Mouse (Mus musculus): ENCODE measurements around the gene Grm7. TPM values are rescaled to one million over a fixed set of nuclear protein-coding genes. Genes with fewer than 3 reads are reported as not detected.

The Grm7 gene
- polyA plus RNA-seq, 1 experiment from 2014 or later: 4.1 TPM

DNA sequence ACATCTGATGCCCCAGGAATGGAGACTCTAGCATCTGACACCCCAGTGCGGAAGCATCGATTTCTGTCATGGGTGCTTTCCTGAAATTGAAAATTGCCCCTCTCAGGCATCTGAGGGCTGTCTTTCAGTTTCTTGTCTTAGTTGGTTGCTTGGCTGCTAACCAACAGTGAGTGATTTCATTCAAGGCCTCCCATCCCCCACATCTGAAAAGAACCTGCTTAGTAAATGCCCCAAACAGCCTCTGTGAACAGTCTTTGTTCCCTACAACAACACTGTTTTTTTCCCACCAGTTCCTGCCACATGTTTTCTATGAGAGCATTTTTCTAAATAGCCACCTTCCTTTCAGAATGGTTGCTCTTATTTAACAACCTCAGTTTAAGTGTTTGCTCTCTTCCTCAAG is 723.6 kb downstream of the Grm7 start:
- Histone ChIP-seq H3K9me3 (replicated peaks; ENCODE audit: control insufficient read depth, low read length) (no peaks in the 10 kb centered on the region), H3K9ac (ENCODE audit: low read length) (no peak overlapping the region), H3K27me3 (ENCODE audit: control insufficient read depth, insufficient read depth, low read length) (no peaks in the 10 kb centered on the region), H3K4me1 (ENCODE audit: control insufficient read depth, insufficient read depth, low read length) (no peaks in the 10 kb centered on the region), H3K4me2 (ENCODE audit: low read depth, low read length) (no peak overlapping the region), H3K36me3 (ENCODE audit: control insufficient read depth, insufficient read depth, low read length) (no peaks in the 10 kb centered on the region), H3K27ac (ENCODE audit: low read length) (no peak overlapping the region), H3K4me3 (replicated peaks; ENCODE audit: low read length) (no peak overlapping the region)
- WGBS: 79% methylated on average over 2 of the region's 2 CpGs
- ATAC-seq (ENCODE audit: insufficient read depth, low FRiP score): no peak

DNA sequence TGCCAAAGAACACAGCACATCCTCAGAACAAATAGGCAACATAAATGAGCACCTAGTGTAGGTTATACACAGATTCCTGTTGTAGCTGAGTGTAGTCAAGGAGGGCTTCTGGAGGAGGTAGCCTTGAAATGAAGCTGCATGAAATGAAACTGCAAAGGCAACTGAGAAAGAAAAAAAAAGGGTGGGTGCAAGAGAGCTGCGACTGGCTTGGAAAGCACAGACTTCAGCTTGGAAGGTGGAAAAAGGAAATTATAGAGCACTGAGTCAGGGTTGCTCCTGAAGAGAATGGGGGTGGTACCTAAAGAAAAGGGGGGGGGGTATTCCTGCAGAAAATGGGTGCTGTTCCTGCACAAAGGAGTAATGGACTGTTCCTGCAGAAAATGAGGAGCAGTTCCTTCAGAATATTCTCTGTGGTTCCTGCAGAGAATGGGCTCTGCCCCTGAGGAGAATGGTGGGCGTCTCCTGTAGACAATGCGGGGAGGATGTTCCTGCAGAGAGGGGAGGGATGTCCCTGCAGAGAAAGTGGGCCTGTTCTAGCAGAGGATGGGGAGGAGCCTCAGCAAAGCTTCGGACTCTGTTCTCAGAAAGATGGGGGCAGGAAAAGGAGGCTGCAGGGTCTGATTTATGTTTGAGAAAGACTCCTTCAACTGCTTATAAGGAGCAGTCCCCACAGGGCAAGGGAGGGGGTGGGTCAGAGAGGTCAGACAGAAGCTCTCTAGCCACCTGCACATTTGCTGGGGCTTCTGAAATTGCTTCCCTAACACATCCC is 726.4 kb downstream of the Grm7 start:
- 23% methylated on average over 4 of the region's 4 CpGs for WGBS
- Histone ChIP-seq H3K9ac (ENCODE audit: low read length) (no peak overlapping the region), H3K27me3 (ENCODE audit: control insufficient read depth, insufficient read depth, low read length) (no peaks in the 10 kb centered on the region), H3K27ac (ENCODE audit: low read length) (no peak overlapping the region), H3K36me3 (ENCODE audit: control insufficient read depth, insufficient read depth, low read length) (no peaks in the 10 kb centered on the region), H3K4me2 (ENCODE audit: low read depth, low read length) (no peak overlapping the region), H3K9me3 (replicated peaks; ENCODE audit: control insufficient read depth, low read length) (no peaks in the 10 kb centered on the region), H3K4me1 (ENCODE audit: control insufficient read depth, insufficient read depth, low read length) (no peaks in the 10 kb centered on the region), H3K4me3 (replicated peaks; ENCODE audit: low read length) (no peak overlapping the region)
- ATAC-seq (ENCODE audit: insufficient read depth, low FRiP score): no peak

DNA sequence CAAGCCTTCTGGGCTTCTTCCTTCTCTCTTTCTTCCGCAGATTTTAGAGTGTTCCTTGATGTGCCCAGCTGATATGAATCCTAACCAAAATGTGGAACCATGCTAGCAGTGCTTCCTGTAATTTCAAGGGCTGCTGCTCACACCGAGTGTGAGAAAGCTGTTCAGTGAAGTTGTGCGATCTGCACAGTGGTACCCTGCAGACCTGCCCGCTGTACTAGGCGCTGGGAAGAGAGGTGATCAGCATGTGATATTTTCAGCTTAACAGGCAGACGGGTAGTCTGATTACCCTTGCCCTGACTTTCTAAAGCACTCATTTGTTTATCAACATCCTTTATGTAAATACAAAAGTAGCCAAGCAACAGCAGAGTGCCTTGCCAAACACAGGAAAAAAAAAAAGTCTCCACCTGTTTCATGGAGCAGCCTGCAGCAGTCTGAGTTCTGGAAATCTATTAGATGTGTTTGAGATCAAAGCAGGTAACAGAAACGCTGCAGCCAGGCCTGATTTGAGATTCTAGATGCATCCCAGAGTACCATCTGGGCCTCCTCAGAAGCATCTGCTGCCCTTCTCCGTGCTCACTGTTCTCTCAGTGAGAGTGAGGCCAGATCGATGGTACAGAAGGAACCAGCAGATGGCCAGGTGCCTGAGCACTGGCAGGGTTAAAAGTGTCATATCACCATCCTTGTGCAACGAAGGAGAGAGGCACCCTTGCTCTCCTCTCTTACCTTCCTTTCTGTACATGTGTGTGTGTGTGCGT is 727.4 kb downstream of the Grm7 start:
- Histone ChIP-seq H3K27me3 (ENCODE audit: control insufficient read depth, insufficient read depth, low read length) (no peaks in the 10 kb centered on the region), H3K9ac (ENCODE audit: low read length) (no peak overlapping the region), H3K4me2 (ENCODE audit: low read depth, low read length) (no peak overlapping the region), H3K27ac (ENCODE audit: low read length) (no peak overlapping the region), H3K4me1 (ENCODE audit: control insufficient read depth, insufficient read depth, low read length) (no peaks in the 10 kb centered on the region), H3K36me3 (ENCODE audit: control insufficient read depth, insufficient read depth, low read length) (no peaks in the 10 kb centered on the region), H3K9me3 (replicated peaks; ENCODE audit: control insufficient read depth, low read length) (no peaks in the 10 kb centered on the region), H3K4me3 (replicated peaks; ENCODE audit: low read length) (no peak overlapping the region)
- ATAC-seq (ENCODE audit: insufficient read depth, low FRiP score): no peak
- 39% methylated on average over 11 of the region's 11 CpGs for WGBS

DNA sequence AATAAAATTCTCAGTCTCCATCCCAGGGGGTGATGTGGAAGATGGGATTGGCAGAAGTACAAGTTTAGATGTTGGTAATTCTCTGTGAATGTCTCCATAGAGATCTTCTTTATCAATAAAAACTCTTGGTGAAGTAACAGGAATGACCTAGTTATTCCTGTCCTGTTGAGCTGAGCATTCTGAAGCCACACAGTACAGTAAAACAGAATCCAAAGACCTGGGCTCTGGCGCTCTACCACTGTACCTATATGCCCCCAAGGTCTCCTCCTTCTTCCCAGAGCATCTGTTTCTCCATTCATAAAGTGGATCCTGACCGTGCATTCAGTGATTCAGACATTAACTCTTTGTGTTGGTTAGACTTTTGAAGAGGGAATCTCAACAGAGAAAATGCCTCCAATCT is 735.3 kb downstream of the Grm7 start:
- H3K27me3 ChIP-seq (ENCODE audit: control insufficient read depth, insufficient read depth, low read length): no peaks in the 10 kb centered on the region
- no peaks in the 10 kb centered on the region for H3K4me1 ChIP-seq (ENCODE audit: control insufficient read depth, insufficient read depth, low read length)
- H3K9me3 ChIP-seq (replicated peaks; ENCODE audit: control insufficient read depth, low read length): no peaks in the 10 kb centered on the region
- H3K4me3 ChIP-seq (replicated peaks; ENCODE audit: low read length): no peak overlapping the region
- H3K27ac ChIP-seq (ENCODE audit: low read length): no peak overlapping the region
- no peak for ATAC-seq (ENCODE audit: insufficient read depth, low FRiP score)
- 75% methylated on average over 2 of the region's 2 CpGs for WGBS
- no peak overlapping the region for H3K9ac ChIP-seq (ENCODE audit: low read length)
- H3K36me3 ChIP-seq (ENCODE audit: control insufficient read depth, insufficient read depth, low read length): no peaks in the 10 kb centered on the region
- H3K4me2 ChIP-seq (ENCODE audit: low read depth, low read length): no peak overlapping the region

DNA sequence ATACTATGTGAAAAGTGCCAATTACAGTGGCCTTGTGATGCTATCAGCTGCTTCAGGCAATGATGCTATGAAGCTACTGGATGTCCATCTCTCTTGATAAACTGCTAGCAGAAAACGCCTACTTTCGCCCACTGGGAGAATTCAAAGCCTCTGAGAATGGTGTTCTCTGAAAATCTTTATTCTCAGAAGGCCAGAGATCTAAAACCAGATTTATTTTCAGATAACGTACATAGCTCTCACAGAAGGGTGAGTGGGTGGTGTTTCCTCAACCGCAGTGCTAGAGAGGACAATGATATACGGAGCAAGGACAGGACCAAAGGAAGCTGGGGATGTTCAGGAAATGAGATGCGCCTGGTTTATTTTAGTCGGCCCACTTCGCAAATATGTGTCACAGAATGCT is 763.4 kb downstream of the Grm7 start:
- WGBS: 84% methylated on average over 8 of the region's 8 CpGs
- ATAC-seq (ENCODE audit: insufficient read depth, low FRiP score): no peak
- Histone ChIP-seq H3K27ac (ENCODE audit: low read length) (no peak overlapping the region), H3K9me3 (replicated peaks; ENCODE audit: control insufficient read depth, low read length) (no peaks in the 10 kb centered on the region), H3K9ac (ENCODE audit: low read length) (no peak overlapping the region), H3K36me3 (ENCODE audit: control insufficient read depth, insufficient read depth, low read length) (no peaks in the 10 kb centered on the region), H3K27me3 (ENCODE audit: control insufficient read depth, insufficient read depth, low read length) (no peaks in the 10 kb centered on the region), H3K4me3 (replicated peaks; ENCODE audit: low read length) (no peak overlapping the region), H3K4me2 (ENCODE audit: low read depth, low read length) (no peak overlapping the region), H3K4me1 (ENCODE audit: control insufficient read depth, insufficient read depth, low read length) (no peaks in the 10 kb centered on the region)

DNA sequence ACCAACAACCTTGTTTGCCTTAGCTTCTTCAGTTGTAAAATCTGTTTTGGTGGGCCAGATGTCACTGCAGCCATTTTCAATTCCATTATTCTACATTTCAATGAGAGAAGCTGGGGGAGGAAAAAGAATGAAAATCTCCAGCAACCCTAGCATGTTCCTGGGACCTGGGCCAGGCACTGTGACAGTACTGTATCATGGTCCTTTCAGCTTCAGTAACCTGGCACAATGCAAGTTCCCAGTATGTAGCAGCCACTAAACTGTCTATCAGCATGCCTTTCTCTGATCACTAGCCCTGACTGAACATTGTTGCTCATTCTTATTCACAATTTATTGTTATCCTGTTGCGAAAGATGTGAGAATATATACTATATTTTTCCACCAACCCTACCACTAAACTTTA is 779.4 kb downstream of the Grm7 start:
- Histone ChIP-seq H3K27ac (ENCODE audit: low read length) (no peak overlapping the region), H3K9ac (ENCODE audit: low read length) (no peak overlapping the region), H3K9me3 (replicated peaks; ENCODE audit: control insufficient read depth, low read length) (no peaks in the 10 kb centered on the region), H3K4me2 (ENCODE audit: low read depth, low read length) (no peak overlapping the region), H3K27me3 (ENCODE audit: control insufficient read depth, insufficient read depth, low read length) (no peaks in the 10 kb centered on the region), H3K36me3 (ENCODE audit: control insufficient read depth, insufficient read depth, low read length) (no peaks in the 10 kb centered on the region), H3K4me1 (ENCODE audit: control insufficient read depth, insufficient read depth, low read length) (no peaks in the 10 kb centered on the region), H3K4me3 (replicated peaks; ENCODE audit: low read length) (no peak overlapping the region)
- no peak for ATAC-seq (ENCODE audit: insufficient read depth, low FRiP score)
- WGBS: 87% methylated on average over 1 of the region's 1 CpGs

DNA sequence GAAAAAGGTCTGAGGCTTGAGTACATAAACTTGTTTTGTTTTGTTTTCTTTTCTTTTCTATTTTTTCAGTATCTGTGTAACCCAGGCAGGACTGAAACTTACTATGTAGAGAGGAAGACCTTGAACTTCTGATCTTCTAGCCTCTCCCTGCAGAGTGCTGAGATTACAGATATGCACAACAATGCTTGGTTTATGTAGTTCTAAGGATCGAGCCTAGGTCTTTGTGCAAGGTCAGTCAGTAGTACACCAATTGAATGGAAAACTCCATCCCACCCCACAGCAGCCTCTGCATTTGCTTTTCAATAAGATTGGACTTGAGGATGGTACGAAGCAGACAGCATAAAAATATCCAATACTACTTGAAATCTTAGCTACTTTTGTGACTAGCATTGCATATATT is 800.8 kb downstream of the Grm7 start:
- Histone ChIP-seq H3K4me3 (replicated peaks; ENCODE audit: low read length) (no peak overlapping the region), H3K4me2 (ENCODE audit: low read depth, low read length) (no peak overlapping the region)
- WGBS: 75% methylated on average over 2 of the region's 2 CpGs

DNA sequence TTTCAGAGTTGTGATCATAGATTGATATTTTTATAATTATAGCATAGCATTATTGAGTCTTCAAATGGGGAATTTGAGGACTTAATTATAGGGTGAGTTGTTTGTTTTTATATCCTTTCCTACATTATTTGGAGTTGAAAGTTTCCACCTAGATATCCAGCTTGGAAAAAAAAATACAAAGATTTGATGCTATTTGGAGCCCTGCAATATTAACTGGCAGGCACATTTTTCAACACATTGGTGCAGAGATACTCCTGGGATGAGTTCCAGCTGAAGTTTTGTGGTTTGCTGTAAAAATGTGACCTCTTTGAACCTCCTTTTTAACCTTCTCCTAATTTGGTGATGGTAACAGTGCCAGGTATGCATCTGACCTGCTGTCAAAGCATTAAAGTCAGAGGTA is 802.5 kb downstream of the Grm7 start:
- Histone ChIP-seq H3K4me1 (ENCODE audit: control insufficient read depth, insufficient read depth, low read length) (no peaks in the 10 kb centered on the region), H3K9me3 (replicated peaks; ENCODE audit: control insufficient read depth, low read length) (no peaks in the 10 kb centered on the region), H3K27ac (ENCODE audit: low read length) (no peak overlapping the region), H3K36me3 (ENCODE audit: control insufficient read depth, insufficient read depth, low read length) (no peaks in the 10 kb centered on the region), H3K9ac (ENCODE audit: low read length) (no peak overlapping the region), H3K4me2 (ENCODE audit: low read depth, low read length) (no peak overlapping the region), H3K27me3 (ENCODE audit: control insufficient read depth, insufficient read depth, low read length) (no peaks in the 10 kb centered on the region), H3K4me3 (replicated peaks; ENCODE audit: low read length) (no peak overlapping the region)
- no peak for ATAC-seq (ENCODE audit: insufficient read depth, low FRiP score)

More for the DNA sequence above, 800.8 kb downstream of the Grm7 start:
- H3K4me1 ChIP-seq (ENCODE audit: control insufficient read depth, insufficient read depth, low read length): no peaks in the 10 kb centered on the region
- no peaks in the 10 kb centered on the region for H3K9me3 ChIP-seq (replicated peaks; ENCODE audit: control insufficient read depth, low read length)
- no peak overlapping the region for H3K27ac ChIP-seq (ENCODE audit: low read length)
- H3K36me3 ChIP-seq (ENCODE audit: control insufficient read depth, insufficient read depth, low read length): no peaks in the 10 kb centered on the region
- no peak for ATAC-seq (ENCODE audit: insufficient read depth, low FRiP score)
- H3K9ac ChIP-seq (ENCODE audit: low read length): no peak overlapping the region
- no peaks in the 10 kb centered on the region for H3K27me3 ChIP-seq (ENCODE audit: control insufficient read depth, insufficient read depth, low read length)

DNA sequence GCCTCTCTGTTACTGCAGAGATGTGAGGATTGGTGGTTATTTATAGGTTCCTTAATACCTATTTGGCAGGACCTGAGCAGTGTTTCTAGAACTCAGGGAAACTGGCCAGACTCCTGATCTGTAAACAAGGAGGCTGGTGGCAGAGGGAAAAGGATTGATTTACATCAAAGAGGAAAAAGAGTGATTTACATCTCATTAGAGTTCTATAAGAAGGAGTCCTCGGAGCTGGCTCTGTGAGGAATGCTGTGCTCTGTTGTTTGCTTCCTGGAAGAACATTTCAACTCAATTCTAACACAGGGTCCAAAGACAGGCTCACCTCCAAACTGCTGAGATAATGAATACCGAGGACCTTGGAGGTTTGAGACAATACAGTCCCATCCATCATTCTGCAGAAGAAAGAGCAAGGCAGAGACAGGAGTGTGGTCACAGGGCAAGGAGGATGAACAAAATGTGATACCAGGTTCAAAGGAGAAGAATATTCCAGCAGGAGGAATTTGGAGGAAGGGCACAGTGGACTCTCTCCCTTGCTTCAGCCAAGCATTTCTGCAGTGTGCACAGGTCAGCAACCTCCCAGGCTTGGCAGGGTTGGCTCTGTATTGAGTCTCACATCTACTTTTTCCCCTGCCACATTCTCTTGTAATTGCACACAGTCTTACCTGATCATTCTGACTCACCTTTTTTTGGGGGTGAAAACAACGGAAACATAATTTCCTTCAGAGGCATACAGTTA is 803.8 kb downstream of the Grm7 start:
- 34% methylated on average over 3 of the region's 3 CpGs for WGBS
- ATAC-seq (ENCODE audit: insufficient read depth, low FRiP score): no peak

More for the DNA sequence above, 803.8 kb downstream of the Grm7 start:
- H3K4me2 ChIP-seq (ENCODE audit: low read depth, low read length): no peak overlapping the region
- H3K27ac ChIP-seq (ENCODE audit: low read length): no peak overlapping the region
- no peaks in the 10 kb centered on the region for H3K36me3 ChIP-seq (ENCODE audit: control insufficient read depth, insufficient read depth, low read length)
- no peaks in the 10 kb centered on the region for H3K4me1 ChIP-seq (ENCODE audit: control insufficient read depth, insufficient read depth, low read length)
- no peak overlapping the region for H3K4me3 ChIP-seq (replicated peaks; ENCODE audit: low read length)
- no peaks in the 10 kb centered on the region for H3K9me3 ChIP-seq (replicated peaks; ENCODE audit: control insufficient read depth, low read length)
- H3K9ac ChIP-seq (ENCODE audit: low read length): no peak overlapping the region
- no peaks in the 10 kb centered on the region for H3K27me3 ChIP-seq (ENCODE audit: control insufficient read depth, insufficient read depth, low read length)

Data from stomach, embryonic 16.5 days (tissue).